Mouse (Mus musculus): Measurements from ENCODE around the gene Acot6.

GRCm38 (mm10) chr12:84107692-84108091 is 7.2 kb downstream of the Acot6 start:
- TF ChIP-seq CTCF (IDR thresholded peaks at IDR 0.05; ENCODE audit: low read depth, low read length) = no peak
- no peak for TF ChIP-seq POLR2A (IDR thresholded peaks at IDR 0.05; ENCODE audit: insufficient read depth, low read length)

Data from ES-Bruce4 (cell line).